Mouse (Mus musculus): ENCODE measurements around the gene Rad23a. TPM values are rescaled to one million over a fixed set of nuclear protein-coding genes. Genes with fewer than 3 reads are reported as not detected.

The Rad23a gene
- total RNA-seq (2021) = 100 to 1,000 TPM; 116 to 119 TPM
- long read RNA-seq, experiment 1, transcript Rad23a-202 (9 exons, 1,842 nt) = minor isoform, 34 of 107 reads
- long read RNA-seq, experiment 1, transcript Rad23a-201 (9 exons, 2,074 nt) = major isoform, 36 of 107 reads
- long read RNA-seq, experiment 1, partial matches to known transcripts = 7 of 107 reads
- long read RNA-seq, experiment 1, other reads (novel, unspliced or antisense) = 30 of 107 reads
- long read RNA-seq, experiment 2, transcript Rad23a-202 (9 exons, 1,842 nt) = minor isoform, 13 of 63 reads
- long read RNA-seq, experiment 2, transcript Rad23a-201 (9 exons, 2,074 nt) = major isoform, 29 of 63 reads
- long read RNA-seq, experiment 2, partial matches to known transcripts = 6 of 63 reads
- long read RNA-seq, experiment 2, other reads (novel, unspliced or antisense) = 15 of 63 reads

DNA sequence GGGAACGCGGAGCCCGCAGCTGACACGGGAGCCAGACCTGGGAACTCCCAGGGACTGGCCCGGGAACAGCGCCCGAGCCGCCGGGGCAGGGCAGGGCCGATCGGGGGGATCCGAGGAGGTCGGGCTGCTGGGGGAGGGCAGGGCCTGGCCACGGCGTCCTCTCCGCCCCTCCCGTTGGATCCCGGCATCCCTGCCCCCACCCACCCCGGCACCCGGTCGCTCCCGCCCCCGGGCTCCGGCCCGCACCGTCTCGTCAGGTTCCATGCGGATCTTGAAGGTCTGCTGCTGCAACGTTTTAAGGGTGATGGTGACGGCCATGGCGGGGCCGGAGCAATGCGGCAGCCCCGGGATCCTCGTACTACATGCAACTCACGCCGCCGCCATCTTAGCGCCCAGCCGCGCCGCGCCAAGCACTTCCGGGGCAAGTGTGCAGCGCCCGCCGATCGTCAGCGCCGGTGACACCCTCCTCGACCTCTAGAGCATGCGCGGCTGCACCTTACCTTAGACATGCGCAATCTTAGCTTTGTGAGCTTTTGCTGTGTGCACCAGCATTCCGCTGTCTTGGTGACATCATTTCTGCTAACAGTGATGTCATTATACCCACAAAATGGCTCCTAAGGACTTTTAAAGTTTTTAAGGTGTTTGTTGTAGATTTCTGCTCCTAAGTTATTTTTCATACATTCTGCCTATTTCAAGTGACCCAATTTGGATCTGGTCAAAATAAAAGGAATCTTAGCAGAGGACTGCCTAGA is at the start of gene Rad23a:
Rad23a (minus strand) TSS at position 418 of the 752 bp plus-strand sequence.
- DNase-seq = peak; percentile 94 to 95

DNA sequence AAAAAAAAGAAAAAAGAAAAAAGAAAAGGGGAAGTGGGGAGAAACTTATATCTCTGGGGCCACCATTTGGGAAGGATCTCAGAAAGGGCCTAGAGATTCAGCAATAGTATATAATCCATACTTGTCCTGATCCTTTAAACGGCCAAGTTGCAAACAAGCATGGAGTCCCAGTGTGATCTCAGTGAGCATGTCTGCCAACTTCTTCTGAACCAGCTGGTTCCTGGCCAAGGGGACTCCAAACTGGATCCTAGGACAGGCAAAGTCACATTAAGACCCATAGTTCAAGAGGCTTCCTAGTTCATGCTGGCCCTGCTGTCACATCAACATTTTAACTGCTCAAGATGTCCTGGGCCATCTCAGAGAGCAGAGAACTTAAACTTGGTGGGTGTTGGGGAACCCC is 48.7 kb upstream of the Rad23a start:
- DNase-seq = no peak

DNA sequence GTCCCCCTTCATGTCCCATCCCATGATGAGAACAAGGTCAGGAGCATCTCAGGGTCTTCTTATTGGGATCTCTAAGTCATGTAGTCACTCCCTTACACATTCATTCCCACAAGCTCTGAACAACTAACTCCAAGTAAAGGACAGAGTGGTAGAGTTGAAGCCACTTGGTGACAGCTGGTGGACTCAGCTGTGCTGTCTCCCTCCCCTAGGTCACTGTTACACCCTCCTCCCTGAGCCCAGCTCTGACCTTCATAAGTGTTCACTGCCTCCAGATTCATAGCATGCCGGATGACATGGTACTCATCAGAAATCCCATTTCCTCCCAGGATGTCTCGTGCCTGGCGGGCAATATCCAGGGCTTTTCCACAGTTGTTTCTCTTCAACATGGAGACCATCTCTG is 47.8 kb upstream of the Rad23a start:
- no peak for DNase-seq

DNA sequence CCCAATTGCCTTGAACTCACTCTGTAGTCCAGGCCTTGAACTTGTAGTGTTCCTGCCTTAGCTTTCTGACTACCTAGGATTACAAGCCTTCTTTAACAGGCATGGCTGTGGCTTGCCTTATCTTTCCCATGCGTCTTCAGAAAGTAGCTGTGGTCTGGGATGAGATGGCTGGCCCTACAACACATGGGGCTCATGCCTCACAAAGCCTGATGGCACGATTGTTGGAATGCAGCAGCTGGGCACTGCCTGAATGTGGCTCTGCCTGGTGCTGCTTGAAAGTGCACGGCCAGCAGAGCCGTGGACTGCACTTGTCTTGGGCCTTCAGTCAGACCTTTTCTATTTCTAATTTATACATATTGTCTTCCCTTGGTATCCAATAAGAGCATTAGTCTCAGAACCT is 44.3 kb upstream of the Rad23a start:
- no peak for DNase-seq

DNA sequence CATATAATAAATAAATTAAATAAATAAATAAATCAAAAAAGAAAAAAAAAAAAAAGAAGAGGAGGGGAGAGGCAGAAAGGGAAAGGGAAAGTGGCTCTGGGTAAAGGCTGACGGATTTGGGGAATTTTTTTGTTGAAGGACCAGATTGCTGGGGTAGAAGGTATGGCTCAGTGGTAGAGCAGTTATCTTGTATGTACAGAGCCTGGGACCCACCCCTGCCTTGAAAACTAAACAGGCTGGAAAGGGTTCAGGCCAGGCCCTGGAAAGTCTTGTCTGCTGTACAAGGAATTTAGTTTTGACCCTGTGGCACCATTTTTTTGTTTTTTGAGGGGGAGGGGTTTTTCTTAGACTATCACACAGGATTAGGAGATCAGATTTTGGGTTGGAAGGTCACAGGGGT is 38.5 kb upstream of the Rad23a start:
- no peak for DNase-seq

DNA sequence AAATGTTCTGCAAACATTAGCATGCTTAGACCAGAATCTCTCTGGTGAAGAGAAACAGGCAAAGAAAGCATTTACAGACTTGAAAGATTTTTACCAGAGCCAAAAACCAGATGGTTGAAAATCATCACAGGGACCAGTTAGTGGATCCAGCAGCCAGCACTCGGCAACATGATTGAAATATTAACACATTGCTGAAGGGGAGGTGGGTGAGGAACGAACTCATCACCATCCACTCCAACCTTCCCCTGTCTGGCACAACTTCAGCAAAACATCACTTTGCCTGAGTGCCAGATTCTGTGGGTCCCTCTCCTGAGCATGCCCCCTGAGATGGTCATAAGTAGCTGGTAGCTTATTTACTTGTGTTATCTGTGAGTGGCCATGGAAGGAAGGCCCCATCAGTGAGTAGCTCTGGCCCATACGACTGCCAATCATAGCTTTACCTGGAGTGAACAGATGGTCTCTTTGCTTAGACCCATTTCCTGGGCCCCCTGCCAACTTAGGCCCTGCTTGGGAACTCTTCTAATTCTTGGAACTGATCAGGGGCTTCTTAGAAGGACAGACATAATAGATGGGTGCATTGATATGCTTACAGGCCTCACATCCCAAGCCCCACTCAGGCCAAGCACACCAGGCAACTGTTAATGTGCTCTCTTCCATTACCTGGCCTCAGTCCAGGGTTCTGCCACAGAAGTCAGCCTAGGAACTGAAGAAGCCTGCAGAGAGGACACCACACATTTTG is 37.0 kb upstream of the Rad23a start:
- no peak for DNase-seq

DNA sequence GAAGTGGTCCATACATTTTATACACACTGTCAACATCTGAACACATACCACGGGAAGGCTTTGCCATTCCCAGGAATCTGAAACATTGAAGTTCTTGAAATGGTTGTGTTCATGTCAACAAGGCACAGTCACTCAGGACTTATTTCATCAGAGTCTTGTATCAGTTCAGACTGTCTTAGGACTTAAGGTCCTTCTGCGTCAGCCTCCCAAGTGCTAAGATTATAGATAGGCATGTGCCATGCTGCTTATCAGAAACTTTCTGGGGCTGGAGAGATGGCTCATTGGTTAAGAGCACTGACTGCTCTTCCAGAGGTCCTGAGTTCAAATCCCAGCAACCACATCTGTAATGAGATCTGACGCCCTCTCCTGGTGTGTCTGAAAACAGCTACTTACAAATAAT is 33.9 kb upstream of the Rad23a start:
- DNase-seq = no peak

DNA sequence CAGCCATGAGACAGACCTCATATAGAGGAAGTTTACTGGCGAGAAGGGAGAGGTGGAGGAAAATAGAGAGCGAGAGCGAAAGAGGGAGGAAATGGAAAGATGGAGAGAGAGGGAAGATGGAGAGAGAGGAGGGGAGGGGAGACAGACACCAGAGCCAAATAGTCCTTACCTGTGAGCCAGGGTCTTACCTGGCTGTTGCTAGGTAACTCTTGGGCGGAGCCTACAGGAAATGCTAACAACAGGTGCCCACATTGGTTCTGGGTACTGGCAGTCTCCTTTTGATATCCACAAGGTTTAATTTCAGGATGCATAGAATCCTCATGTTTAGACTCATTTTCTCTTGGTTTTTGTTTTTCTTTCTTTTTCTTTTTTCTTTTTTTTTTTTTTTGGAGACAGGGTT is 32.6 kb upstream of the Rad23a start:
- DNase-seq = no peak

DNA sequence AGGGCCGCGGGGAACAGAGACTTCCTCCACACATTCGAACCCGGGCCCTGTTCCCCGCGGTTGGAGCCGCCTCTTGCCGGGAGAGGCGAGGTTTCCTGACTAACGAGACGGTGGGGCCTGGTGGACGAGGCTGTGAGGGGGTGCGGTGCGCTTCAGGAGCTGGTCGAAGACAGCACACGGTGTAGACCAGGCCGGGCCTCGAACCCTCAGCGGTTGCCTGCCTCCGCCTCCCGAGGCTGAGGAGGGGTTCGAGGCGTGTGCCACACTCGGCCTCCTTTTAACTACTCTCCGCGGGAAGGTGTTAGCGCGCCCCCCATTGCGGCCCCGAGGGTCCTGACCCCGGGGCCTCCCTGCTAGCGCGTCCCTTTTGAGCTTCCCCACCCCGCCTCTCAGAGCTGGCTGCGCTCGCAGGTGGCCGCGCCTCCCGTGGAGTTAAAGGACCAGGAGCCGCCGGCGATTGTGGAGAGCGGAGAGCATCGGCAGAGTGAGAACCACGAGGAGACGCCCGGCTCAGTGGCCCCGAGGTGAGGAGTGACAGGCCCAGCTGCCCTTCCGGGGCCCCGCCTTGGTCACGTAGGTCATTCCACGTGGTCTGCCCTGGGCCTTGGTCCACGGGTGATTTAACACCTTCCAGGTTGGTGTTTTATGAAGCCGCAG is 32.0 kb upstream of the Rad23a start:
- peak; percentile 50 to 60 for DNase-seq

DNA sequence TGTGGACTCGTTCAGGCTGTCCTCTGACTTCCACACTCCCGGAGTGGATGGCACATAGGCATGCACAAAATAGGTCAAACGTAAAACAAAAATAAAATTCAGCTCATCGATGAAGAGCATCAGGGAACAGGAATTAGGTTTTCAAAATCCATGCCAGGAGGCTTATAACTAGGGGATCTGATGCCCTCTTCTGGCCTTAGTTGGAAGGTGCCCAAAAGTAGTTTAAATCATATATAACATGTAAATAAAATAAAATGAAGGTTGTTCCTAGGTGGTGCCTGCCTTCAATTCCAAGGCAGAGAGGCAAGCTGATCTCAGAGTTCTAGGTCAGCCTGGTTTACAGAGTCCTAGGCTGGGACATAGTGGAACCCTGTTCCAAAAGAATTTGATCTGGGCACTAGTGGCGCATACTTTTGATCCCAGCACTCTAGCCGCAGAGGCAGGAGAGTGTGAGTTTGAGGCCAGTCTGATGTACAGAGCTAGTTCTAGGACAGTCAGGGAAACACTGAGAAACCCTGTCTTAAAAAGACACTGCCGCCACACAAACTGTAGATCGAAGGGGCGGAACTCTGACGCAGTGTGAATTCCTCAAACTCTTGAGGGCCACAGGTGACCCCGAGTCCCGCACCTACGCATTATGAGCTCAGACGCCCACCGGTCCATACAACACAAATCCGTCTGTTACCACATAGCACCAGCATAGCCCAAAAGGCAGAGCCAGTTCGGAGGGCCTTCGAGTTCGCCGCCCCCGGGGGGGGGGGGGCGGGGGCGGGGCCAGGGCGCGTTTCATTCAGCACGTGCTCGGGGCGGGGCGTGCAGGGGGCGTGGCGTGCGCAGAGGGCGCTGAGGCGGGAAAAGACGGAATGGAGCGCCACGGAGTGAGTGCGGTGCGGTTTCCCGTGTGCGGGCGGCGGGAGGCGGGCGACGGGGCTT is 31.2 kb upstream of the Rad23a start, which contains the start of gene Syce2:
Syce2 (plus strand) TSS at position 736 of the 933 bp plus-strand sequence.
- peak; percentile 89 to 94 for DNase-seq

DNA sequence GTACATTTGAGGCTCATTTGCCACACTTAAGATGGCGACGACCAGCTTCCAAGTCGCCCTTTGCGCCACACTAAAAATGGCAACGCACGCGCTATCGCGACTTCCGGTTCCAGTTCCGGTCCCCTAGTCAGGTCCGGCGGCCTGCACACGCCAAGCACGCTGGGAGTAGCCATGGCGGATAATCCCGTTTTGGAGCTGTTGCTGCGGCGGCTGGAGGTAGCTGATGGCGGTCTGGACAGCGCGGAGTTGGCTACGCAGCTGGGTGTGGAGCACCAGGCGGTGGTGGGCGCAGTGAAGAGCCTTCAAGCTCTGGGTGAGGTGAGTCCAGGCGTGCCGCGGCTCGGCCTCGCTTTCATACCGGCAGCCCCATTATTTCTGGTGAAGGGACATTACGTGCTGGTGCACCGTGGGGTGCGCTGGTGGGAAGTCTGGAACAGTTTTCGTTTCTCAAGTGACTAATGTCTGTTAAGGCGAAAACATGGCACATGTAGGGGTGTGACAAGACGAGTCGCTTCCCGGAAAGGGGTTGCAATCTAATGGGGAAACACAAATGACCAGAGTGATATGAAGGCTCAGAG is 16.5 kb upstream of the Rad23a start, which contains the start of gene Farsa:
Farsa (plus strand) TSS at position 126 of the 578 bp plus-strand sequence.
- peak; percentile 93 to 94 for DNase-seq

DNA sequence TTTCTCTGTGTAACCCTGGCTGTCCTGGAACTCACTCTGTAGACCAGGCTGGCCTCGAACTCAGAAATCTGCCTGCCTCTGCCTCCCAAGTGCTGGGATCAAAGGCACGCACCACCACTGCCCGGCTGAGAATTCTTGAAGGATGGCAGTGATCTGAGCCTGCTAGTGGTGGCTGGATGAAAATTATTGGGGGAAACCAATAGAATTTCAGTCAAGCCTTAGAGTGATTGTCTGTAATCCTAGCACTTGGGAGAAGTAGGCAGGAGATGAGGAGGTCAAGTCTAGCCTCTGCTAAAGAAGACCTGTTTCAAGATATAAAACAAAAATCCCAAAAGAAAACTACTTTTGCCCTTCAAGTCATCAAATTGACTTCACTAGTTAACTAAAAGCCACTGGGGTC is 16.0 kb upstream of the Rad23a start:
- no peak for DNase-seq

DNA sequence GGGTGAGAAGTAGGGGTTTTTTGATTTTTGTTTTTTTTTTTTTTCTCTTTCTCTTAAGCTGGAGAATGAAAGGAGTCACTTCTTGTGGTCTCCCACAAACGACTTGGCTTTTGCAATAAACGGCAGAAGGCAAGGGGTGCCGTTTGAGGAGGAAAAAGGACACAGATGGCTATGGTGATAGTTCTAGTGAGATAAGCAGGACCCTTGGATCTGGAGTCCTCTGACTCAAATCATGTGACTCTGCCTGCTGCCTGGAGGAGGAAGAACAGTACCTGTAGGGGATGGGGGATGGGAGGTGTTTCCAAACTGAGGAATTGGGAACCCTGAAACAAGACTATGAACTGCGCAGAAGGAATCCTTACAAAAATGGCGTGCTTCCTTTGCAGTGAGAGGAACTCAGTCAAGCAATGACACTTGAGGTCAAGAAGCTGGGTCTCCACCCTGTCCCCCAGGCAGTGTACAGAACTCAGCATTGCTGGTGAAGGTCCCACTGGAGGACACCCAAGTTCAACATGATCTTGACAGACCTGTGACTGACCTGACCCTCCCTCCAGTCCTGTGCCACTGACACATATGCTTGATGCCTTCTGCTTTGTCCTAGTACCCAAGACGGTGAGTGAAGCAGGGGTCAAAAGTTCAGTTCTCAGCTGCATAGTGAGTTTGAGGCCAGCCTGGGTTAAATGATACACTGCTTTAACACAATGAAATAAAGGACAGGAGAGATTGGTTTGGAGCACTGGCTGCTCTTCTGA is 7.4 kb upstream of the Rad23a start:
- DNase-seq = no peak

DNA sequence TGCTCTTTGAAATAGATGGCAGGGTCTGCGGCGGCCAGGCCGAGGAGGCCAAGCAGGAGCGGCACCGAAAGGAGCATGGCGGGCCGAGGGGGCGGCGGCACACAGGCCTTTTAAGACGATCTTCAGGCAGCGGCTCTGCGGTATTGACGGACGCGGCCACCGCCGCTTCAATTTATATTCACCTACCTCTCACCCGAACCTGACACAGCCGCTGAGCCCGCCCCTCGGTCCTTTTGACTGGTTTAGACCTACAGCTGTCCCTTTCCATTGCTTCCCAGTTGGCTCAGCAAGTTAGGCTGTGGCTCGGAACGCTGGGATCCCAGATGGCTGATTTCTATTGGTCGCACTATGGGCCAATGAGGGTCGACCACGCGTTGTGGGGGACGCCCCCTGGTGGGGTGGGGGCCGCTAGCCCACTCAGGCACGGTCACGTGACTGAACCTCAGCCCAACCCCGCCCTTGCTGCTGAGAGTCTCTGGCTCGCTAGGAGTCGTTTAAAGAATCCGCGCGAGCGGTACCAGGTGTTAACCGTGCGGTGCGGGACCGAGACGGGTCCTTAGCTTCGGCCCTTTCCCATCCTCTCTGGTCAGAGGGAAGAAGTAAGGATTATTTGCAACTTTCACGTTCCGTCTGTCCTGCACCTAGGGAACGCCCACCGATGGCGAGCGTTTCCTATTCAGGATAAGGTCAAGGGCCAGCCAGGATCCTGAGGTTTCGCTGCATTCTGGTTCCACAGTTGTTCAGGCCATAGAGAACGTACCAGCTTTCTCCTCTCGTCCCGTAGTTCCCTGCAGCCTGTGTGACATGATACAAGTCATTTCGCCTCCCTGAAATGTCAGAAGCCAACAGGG is 6.5 kb upstream of the Rad23a start, which contains the start of gene Calr:
Calr (minus strand) TSS at position 213 of the 851 bp plus-strand sequence.
- DNase-seq = peak; percentile 100

DNA sequence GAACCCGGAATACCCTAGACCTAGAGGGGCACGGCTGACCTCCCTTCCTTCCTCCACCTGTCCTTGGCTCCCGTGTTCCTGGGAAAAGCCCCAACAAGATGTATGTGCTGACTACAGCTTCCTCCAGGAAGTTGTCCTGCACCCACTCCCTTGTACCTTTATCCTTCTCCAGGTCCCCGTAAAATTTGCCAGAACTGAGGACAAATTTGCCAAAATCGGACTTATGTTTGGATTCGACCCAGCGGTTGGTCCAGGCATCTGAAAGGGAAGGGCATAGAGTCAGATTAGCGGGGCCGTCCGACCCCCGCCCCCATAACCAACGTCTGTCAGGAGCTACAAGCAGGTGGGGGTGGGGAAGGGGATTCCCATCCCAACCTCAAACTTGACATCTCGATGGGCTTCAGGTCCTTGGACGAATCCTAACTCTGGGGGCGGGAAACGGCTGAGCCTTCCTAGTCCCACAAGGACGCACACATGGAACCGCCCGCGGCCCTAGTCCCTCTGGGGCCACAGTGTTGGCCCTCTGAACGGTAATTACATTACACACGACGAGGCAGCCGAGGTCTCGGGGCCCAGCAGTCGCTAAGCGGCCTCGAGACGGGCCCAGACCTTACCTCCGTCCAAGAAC is 5.7 kb upstream of the Rad23a start:
- DNase-seq = no peak

DNA sequence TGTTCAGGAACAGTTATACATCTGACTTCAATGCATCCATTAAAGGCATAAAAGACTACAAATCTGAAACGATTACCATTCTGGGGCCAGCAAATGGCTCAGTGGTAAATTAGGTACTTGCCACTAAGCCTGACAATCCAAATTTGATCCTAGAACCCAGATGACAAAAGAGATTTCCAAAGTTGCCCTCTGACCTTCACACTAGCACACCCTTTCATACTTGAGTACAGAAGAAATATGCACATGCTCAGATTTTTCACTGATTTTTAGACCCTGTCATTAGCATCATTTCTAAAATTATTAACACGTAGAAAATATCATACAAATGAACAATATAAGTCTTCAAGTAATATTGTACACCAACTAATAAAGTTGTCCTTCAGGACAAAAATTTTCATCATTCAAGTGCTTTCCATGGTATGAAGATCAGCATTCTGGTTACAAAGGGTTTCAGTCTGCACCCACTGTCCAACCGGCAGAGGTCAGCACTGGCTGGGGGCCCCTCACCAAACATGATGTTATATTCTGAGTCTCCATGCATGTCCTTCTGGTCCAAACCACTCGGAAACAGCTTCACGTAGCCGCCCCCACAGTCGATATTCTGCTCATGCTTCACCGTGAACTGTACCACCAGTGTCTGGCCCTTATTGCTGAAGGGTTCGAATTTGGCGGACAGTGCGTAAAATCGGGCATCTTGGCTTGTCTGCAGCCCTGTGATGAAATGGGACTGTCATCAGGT is 5.1 kb upstream of the Rad23a start:
- DNase-seq = peak; percentile 61 to 65

DNA sequence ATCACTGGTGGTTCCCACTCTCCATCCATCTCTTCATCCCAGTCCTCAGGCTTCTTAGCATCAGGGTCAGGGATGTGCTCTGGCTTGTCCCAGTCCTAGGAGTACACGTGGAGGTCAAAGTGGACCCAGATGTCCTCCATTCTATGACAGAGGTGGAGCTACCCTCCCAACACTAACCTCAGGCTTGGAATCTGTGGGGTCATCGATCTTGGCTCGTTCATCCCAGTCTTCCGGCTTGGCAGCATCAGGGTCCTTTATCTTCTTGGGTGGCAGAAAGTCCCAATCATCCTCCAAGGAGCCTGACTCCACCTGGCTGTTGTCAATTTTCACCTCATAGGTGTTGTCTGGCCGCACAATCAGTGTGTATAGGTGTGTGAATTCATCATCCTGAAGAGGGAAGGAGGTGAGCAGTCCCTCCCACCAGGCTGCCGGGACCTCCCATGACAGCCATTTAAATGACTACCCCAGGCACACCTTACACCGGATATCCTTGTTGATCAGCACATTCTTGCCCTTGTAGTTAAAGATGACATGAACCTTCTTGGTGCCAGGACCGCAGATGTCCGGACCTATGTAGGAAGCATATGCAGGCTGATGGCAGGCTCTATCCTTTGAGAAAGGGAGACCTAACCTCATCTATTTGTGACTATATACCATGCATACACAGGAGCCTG is 4.1 kb upstream of the Rad23a start:
- no peak for DNase-seq

Data from adrenal gland, postnatal 36 days (tissue).